Mouse (Mus musculus): ENCODE data around the gene Slc30a3.

Slc30a3 gene

DNA sequence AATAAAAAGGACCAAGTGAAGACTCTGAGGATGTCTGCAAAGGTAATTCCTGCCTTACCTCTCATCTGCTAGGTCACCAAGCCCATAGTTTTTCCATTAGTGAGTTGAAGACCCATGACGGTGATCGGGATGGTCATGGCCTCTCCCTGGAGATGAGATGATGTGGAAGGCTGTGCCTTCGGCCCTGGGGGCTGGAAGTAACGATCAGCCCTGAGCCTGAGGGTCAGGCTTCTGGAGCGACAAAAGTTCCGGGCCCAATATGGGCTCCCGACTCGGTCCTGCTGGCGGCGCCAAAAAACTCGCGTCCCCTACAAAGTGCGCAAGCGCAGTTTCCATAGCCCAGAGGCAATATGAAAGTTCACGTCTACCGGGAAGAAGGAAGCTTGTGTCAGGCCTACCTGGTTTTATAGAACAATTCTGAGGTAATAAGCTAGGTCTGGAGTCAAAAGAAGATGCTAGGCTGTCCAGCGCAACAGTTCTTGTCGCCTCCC lies at the start of gene Slc30a3:
Slc30a3 (minus strand) TSS at position 238 of the 491 bp plus-strand sequence.
- DNase-seq, result no peak

DNA sequence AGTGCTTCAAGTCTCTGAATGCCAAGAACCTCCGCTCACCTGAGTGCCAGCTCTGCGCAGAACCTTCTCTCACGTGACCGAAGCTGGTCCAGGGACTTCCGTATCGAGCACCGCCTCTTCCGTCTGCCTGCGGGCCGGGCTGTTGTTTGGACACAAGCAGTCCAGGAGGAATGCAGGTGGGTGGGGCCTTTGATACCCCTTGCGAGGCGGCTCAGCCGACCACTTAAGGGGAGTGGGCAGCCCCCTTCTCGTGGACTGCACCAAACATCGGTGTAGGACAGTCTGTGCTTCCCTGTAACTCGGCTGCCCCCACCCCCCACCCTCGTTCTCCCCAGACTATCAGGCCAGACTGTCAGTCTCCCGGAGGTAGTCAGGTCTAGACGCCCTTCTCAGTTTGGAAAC lies 46.1 kb upstream of the Slc30a3 start, which contains the start of gene Mpv17:
Mpv17 (minus strand) TSS at position 100 of the 402 bp plus-strand sequence.
- DNase-seq, result peak; percentile 92

DNA sequence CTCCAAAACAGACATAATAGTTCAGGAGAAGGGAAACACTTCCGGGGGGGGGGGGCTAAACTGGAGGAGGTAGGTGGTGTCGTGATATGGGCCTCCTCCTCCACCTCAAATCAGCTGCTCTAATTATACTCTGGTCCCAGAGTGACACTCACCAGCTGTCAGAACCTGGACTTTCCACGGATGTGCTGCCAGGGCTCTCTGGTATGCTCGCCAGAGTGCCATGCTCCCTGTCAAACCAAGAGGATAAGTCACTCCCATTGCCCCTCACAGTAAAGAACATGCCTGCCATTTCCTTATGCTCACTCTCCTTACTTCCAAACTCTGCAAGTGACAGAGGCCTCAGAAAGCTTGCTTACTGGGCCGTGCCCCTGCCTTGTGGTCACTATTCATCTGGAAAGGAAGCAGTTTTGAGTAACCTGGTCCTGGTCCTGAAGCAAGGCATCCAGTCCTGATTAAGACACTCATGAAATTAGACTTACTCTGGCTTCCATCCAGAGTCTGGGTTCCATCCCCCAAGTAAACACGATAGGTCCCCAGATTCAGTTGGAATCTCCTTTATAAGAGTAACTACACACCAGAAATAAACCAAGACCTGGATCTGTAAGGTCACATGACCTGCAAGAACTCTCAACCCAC lies 45.6 kb upstream of the Slc30a3 start:
- peak; percentile 7 for DNase-seq

- DNase-seq, result no peak
Observed at GRCm38 (mm10) chr5:31151746-31152145, 43.7 kb upstream of the Slc30a3 start.

- DNase-seq, result peak; percentile 9
Observed at GRCm38 (mm10) chr5:31149781-31150180, 41.7 kb upstream of the Slc30a3 start.

- DNase-seq, result no peak
Observed at GRCm38 (mm10) chr5:31138968-31139425, 31.0 kb upstream of the Slc30a3 start.

DNA sequence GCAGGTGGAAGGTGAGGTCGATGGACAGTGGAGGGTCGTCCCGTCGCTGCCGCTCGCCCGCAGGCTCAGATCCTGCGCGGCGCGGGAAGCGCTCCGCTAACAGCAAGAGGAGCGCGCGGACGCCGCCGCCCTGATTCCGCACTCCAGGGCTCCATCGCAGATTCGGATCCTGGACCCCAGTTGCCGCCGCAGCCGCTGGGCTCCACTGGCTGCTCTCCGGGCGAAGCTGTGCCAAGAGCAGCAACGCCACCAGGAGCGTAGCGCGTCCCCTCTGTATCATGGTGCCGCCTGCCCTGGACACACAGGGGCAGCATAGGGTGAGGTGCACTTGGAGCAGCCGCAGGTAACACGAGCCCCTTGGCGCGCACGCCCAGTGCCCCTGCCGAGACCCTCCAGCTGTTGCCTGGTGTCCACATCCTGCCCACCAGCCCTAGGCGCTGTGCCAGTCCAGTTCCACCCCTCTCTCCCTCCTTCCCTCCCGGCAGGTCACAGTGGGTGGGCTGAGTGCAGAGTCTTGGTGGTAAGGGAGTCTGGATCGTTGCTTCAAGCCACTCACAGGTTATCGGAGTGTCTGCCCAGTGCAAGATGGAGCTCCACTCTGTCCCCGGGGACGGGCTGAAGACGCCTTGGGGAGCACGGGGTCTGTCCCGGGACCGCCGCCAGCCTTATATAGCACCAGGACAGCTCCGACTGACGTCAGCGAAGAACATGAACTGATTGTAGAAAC lies 30.4 kb upstream of the Slc30a3 start, which contains the start of gene Ucn:
Ucn (minus strand) TSS at position 589 of the 727 bp plus-strand sequence.
- no peak for DNase-seq

DNA sequence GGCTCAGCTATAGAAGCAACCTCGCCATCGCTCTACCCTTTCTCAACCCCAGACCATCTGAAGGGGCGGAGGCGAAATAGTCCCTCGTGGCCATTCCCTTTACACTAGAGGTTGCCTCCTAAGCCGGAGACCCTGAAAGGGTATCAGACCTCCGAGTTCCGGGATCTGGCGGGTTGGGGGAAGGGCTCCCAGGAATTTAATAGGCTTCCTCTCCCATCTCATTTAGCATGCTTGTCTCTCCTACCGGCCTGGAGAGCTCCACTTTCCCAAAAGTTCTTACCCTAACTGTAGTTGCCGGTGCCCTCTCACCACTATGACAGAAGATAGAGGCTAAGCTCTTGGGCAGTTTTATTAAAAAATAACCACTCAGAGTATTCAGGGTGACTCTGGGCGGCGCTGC lies 29.6 kb upstream of the Slc30a3 start:
- no peak for DNase-seq

DNA sequence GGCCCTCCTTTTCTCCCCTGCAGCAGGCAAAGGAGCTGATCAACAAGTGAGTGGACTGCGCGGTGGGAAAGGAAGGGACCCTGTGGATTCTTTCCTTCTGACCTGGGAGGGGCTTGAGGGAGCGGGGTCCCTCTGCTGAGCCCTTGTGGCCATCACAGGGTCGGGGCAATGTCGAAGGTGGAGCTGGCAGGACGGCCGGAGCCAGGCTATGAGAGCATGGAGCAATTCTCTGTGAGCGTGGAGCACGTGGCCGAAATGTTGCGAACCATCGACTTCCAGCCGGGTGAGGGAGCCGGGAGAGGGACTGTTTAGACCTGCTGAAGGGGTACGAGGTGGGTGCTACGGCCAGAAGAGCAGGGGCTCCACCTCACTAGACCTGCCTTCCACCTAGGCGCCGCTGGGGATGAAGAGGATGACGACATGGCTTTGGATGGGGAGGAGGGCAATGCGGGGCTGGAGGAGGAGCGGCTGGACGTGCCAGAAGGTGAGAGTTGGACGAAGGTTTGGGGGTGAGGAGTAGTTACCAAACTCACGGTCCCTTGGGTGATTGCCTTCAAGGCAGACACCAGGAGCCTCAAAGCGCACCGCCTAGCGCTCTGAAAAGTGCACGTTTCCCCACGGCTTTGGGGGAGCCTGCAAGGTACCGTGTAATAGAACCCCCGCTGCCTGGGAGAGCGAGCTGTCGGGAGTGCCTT lies 28.8 kb upstream of the Slc30a3 start:
- no peak for DNase-seq

DNA sequence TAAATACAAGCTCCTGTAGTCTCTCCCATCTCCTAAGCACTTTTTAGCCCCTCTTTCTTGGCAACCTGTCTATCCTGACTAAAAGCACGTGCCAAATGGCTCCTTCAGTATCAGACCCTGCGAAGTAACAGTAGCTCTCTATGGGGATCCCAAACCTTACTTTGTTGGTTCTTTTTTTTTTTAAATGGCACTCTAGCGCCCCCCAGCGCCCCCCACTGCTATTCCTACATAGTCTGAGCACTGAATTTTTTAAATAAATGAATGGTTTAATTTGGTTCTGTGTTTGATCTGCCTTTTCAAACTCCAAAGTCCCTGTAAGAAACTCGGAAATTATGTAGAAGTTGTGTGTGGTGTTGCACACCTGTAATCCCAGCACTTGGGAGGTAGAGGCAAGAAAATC lies 18.0 kb upstream of the Slc30a3 start:
- DNase-seq, result no peak

GRCm38 (mm10) chr5:31123481-31123880 lies 15.4 kb upstream of the Slc30a3 start:
- DNase-seq, result no peak

DNA sequence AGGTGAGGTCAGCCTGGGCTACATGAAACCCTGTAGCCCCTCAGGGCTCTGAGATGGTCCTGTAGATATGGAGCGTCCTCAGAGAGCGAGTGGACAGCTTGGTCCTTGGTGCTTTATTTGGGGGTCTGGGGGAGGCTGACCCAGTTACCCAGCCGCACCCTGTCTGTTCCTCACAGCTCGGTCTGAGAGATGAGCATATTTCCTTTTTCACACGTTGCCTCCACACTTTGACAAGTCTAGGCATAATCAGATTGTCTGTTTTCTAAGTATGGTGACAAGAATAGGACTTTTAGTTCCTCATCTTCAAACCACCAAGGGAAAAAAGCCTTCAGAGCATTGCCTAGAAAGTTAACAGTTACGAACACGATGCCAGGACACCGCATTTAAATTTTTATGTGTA lies 13.1 kb upstream of the Slc30a3 start:
- DNase-seq, result no peak

DNA sequence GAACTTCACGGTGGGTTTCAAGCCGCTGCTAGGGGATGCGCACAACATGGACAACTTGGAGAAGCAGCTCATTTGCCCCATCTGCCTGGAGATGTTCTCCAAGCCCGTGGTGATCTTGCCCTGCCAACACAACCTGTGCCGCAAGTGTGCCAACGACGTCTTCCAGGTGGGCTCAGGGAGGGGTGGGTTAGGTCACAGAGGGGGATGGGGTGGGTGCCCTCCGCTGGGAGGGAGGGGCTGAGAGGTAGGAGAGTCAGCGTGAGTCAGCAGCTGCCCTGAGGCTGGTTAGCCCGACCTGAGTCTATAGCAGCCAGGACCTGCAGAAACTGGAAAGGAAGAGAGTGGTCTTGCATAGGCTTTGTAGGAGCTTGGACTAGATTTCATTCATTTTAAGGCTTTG lies 8.9 kb upstream of the Slc30a3 start:
- no peak for DNase-seq

DNA sequence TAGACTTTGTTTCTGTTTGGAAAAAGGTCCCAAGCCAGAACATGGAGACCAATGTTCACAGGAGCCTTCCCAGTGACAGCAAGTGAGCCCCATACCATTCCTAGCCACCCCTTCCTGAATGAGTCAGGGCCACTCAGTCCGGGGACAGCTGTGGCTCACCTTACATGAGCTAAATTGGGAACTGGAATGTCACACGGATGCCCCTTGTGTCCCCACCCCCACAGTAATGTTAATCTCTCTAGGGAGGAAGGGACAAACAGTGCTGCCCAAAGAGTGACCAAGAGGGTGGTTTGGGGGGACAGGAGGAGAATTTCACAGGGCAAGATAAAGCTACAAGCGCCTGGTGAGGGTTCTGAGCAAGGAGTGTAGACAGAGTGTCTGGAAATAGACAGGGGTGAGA lies 8.3 kb upstream of the Slc30a3 start, which contains the start of gene Trim54:
Trim54 (plus strand) TSS at position 359 of the 400 bp plus-strand sequence.
- DNase-seq, result no peak

GRCm38 (mm10) chr5:31110781-31111180 lies 2.7 kb upstream of the Slc30a3 start:
- DNase-seq, result peak; percentile 26

DNA sequence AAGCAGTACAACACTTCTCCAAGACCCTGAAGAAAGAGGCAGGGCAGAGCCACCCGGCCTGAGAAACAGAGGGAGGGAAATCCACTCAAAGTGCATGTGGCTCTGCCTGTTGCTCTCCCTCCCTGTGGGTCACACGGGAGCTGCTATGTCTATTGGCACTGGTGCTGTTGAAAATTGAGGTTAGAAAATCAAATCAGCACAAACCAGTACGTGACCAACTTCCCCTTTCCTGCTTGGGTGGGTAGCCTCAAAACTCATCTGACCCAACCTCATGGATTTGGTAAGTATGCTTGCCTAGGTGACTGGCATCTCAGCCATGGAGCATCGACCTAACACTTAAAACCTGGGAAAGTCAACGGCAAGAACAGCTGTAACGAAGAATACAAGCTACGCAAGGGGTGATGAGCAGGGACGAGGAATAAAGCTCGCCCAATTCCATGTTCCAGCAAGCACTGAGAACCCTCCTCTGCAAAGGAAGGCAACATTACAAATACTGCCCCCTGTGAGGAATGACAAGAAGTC lies 2.2 kb downstream of the Slc30a3 start, which contains the start of gene Dnajc5g:
Dnajc5g (plus strand) TSS at position 472 of the 522 bp plus-strand sequence.
- DNase-seq, result no peak

DNA sequence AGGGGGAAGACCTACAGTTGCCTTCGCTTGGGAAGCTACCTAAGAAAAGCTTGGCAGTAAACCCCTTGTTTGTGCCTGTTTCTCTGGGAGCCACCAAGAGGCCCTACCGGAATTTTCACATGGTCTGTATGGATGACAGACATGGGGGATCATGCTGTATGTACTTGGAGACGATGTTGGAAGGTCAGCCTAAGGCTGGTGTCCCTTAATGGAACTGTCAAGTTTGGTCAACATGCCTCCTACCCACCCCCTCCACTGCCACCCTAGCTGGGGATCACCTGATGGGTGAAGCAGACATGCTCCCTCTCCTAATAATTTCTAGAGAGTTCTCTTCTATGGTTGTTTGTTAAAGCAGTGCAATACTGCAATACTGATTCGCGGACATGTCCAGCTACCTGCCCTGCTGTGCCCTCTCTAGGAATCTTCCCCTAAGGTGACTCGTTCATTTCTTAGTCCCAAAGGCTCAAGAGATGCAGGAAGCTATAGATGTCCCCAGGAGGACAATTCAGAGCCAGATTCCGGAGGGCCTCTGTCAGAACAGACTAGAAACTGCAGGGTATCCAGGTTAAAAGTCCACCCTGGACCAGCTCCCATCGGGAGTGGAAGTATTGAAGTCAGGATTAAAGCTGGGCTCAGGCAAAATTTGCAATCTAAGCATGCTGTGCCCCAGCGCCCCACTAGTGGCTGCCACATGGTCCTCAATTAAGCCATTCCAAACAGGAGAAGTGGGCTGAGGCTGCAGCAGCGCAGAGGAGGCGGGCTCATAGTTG lies 12.1 kb downstream of the Slc30a3 start:
- DNase-seq, result no peak

DNA sequence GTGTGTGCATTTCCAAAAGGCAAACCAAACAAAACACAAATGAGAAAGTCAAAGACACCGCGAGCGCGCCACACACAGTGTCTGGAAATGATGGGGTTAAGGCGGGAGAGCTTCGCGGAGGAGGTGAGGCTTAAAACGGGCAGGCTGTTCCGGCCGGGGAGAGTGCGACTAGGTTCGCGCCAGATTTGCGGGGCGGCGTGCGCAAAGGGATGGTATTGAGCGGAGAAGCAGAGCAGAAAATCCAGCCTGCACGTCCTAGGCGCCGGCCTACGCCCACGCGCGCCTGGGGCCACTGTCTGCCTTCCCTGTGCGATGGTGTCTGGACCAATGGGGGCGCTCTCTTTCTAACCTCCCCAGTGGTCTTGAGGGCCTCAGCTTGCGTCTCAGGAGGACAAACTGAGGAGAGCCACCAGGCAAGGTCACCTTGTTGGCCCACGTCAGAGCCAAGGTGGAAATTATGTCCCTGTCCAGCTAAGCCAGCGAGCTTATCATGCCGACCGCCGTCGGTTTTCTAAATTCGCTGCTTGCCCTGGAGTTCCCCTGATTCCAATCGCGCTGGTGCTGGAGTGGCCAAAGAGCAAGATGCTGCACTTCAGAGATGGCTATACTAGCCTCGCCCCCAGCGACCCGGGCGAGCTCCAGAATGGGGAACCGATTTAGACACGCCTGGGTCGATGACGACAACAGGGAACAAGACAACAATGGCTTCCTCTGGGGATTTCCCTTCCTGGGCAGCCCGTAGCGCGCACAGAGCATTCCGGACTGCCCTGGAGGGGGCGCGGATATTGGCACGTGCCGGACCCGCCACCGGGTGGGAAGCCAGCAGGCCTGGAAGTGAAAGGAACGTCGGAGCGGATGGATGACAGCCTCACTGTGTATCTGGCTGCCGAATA lies 13.0 kb downstream of the Slc30a3 start:
- peak; percentile 84 for DNase-seq

DNA sequence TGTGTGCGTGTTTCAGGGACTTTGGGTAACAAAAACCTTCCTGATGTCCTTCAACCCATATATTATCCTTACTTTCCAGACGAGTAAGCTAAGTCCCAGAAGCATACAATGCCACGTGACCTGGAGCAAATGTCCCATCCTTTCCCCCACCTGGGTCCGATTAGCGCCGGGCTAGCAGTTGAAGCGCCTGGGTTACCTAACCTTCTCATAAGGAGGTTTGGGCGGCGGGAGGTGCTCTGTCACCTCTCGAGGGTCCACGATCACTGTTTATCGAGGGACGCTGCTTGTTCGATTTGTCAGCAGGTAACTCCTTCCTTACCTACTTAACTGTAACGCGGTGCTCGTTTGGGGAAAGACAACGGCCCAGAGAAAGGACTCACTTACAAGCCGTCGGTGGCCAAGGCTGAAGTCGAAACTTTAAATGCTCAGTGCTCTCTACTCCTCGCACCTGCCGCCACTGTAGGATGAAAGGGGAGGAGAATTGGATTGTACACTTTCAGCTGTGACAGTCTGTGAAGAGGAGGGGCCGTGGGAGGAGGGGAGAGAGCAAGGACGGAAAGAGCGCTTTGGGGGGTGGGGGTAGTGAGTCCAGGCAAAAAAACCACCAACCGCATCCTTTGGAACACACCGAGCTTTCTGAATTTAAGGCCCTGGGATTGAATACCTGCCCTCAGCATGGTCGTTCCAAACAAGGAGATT lies 13.8 kb downstream of the Slc30a3 start:
- DNase-seq, result no peak

Measured in lung, postnatal 36 days (tissue).